Mouse (Mus musculus) brain, adult 2 months (tissue): ENCODE data around the gene Tnc.
A peak's percentile ranks its signal among the peaks of the same experiment; 100 is the strongest.

Experiments used
- DNase-seq: peaks from one replicate; pipeline ENCODE4 v3.0.0; 2011; ENCODE audit warnings: low read depth, low spot score

Gene Tnc

DNA sequence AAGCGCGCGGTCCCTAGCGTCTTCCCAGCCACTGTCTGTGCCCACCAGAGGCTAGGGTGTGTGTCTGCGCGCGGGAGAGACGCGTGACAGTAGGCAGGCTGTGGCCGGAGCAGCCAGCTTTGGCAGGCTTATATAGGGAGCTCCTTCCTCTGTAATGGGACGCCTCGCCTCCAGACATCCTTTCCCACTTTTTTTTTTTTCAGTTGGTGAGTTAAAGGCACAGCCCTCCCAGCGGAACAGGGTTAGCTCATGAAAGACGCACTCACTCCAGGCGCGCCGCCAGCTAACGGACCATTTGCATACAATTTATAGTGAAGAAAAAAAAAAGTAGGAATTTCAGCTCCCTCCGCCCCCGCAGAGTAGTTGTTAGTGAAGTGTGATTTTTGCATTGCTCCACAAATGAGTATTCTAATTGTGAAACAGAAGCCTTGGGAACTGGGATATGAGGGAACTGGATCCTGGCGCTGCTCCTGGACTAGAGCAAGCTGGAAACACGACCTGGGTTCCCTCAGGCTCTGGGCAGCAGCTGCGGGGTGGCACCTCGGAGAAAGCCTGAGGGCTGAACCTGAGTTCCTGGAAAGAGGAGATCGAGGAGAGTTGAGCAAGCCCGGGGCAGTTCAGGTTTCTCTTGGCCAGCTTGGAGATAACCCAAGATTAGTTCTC lies at the start of gene Tnc:
Tnc (minus strand) TSS at position 185 of the 663 bp plus-strand sequence.
- peak; percentile 87 for DNase-seq

DNA sequence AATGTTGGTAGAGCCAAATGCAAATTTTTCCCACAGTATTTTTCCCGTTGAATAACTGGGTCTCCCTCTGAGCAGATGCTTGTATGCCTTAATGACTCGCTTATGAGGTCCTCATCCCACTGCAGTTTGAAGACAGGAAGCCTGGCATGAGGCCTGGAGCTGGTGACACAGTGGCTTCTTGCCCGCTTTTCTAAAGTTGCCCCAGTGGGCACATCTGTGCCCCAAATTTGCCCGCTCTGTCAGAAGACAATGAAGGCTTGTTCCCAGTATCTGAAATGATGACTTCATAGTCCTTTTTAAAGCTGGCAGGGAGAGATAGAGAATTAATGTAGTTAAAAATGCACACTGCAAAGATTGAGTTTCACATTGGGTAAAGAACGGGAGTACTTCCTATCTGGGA lies 47.4 kb upstream of the Tnc start:
- DNase-seq = peak; percentile 76

DNA sequence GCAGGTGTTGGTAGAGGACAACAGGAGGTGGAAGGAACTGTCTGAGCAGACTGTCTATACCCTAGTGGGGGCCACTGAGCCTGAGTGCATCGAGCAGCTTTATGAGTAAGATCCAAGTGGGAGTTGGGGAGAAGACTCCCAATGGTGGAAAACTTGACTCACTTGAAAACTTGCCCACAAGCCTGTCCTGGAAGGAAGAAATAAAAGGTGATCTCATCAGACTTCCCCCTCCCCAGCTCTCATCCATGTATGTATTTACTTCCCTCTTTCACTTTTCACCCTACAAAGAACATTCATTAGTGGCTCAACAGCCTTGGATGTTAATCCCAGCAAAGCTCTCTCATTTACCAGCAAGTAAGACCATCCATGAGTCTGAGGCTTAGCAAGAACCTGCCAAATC lies 46.0 kb upstream of the Tnc start:
- DNase-seq = no peak

DNA sequence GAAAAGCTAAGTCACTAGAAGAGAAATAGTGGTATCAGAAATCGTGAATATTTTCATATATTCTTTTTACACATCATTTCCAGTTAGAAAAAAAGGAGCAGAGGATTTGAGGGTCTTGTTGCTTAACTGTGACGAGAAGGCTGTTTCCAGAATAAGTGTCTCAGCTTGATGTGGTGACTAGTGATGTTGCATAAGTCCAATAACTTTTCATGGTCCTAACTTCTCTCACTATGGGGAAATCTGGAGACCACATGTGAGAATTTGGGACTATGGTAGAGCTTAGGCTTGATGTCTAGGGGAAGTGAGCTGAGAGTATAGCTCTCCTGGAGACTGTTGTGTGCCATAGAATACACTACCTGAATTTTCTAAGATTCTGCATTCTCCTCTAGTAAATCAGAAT lies 42.6 kb upstream of the Tnc start:
- no peak for DNase-seq

DNA sequence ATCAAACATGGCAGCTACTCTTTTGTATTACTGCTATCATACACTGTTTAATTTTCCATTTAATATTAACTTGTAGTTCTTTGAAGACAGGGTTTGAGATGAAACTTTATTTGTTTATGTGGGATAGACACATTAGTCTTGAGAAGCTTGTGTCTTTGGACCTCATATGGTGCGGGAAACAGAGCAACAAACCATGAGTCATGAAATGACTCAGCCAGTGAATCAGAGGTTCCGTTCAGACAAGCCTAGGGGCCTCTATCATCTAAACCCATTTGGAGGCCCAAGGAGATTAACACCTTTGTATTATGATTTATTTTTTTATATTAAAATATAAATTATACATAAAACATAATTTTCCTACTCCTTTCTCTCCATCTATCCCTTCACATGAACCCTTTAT lies 40.9 kb upstream of the Tnc start:
- peak; percentile 48 for DNase-seq

DNA sequence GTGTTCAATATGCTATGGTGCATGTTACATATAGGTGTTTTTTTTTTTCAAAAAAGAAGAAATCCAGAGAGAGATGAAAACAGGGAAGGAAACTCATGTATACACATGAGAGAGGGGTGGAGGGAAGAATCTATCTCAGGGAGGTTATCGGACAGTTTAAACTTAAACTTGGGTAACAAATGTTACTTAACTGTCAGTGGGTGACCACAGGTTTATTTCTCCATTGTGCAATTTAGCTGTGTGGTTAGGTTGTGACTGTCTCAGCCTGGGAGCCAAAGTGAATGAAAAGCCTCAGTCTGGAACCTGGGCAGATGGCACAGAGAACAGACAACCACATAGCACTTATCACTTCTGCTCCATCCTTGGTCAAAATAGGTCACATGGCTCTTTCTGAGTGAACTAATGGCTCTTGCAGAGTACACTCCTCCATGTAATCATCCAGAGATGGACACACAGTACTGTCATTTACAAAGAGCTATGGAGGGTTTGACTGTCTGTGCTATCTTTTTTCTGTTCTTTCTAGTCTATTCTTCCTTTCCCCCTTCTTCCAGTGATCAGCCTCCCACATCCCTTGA lies 39.3 kb upstream of the Tnc start:
- DNase-seq = no peak

DNA sequence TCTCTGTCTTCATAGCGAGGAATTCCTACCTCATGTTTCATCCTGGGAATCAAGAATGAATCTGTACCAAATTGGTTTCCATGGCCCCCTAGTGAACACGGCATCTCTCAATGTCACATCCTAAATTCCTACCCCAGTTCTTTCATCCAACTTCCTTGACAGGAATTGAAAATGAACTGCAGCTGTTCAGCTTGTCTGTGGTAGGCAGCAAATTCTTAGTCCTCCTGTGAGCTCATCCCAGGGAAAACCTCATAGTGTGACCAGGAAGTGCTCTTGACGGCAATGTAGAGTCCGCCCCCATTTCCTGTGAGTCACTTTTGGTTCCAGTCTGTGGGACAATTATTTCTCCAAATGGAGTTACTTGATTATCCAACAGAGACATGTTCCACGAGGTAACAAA lies 37.0 kb upstream of the Tnc start:
- no peak for DNase-seq

DNA sequence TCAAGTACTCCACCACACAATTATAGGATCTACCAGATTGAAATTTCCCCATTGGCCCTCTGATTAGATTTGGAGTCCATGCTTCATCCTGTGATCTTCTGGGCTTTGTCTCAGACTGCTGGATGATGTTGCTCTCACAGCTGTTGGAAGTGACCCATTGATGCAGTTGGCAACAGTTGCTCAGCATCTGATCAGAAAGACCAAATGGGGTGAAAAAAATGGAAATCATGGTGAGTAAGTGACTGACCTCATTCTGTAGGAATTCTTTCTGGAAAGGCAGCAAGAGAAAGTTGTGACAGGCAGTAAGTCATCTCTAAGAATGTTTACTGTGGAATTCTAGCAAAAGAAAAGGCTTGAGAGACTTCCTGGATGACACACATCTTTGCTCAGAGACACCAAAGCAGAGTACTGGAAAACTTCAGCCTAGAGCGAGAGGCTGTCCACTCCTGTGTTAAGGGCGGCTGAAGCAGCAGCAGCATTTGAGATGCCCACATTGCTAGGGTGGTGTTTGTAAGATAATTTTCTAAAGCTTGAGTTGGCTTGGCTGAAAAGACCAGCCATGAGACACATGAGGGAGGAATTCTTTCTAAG lies 31.3 kb upstream of the Tnc start:
- DNase-seq = no peak

DNA sequence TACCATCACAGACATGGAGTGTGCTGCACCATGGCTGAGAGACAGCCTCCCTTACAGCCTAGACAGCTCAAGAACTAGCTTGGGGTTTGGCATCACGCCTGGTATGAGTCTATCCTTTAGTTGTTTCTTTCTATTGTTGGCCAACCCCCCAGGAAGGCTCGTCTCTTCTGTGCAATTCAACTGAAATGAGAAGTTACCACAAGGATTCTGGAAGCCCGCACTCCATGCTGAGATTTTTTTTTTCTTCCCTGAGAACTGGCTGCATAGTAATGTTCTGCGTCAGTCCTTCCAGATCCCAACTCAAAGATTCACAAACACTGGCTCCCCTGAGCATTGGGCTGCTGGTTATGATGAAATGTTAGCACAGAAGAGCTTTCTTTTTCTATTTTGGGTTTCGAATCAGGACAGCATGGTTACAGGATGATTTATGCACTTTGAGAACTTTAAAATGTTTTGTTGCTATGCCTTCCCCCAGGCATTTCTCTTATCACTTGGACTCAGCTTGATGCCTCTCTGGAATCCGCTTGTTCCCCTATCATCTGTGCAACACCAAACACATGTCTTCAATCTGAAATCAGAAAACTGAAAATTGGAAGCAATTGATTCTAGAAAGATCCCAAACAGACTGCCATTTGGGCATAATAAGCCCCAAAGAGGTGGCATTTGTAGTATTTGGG lies 29.7 kb upstream of the Tnc start:
- DNase-seq = peak; percentile 20

DNA sequence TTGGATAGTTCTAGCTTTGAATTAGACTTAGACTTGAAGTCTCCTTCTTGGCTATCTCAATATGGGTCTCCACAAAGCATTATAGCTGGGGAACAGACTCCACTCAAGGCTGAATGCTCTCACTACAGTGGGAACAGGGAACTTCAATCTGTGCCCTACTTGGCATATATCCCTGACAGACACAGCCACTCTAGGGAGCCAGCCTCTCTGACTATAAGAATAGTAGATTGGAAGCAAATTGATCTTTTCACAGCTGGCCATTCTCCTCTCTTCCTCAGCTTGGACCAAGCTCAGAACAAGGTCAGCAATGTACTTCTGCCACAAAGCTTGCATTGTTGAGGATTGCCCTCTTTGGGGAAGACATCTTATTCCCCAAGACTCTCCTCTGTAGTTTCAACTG lies 27.9 kb upstream of the Tnc start:
- no peak for DNase-seq

DNA sequence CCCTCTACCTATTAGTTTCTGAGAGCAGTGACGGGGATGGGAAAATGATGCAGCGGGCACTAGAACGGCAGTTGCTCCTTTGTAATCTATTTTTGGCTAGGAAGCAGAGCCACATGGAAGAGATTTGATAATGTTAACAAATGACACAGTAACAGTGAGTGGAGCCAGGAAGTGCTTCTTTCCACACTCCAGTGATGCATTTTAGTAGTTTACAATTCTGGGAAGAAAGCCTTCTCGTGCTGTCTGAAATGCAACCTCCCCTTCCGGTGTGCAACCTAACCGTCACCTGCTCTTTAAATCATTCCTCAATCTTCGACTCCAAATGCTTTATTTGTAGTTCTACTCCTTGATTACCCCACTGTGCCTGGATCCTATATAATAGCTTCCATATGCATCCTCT lies 20.6 kb upstream of the Tnc start:
- DNase-seq = no peak

DNA sequence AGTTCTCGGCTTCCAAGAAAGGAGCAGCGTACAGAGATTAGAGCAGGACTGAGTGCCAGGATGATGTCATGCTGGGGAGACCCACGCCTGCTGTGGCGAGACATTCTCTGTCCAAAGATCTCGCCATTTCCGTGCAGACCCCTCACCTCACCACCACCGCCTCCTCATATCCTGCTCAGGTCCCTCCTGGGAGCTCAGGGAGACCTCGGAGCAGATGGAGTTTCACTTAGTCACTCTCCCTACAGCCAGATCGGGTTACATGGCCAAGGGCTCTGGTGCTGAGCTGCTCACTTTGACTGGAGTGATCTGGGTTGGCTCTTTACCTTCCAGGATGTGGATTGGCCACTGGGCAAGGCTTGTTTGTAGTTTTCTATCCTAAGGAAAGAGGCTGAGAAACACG lies 18.5 kb upstream of the Tnc start:
- DNase-seq = no peak

DNA sequence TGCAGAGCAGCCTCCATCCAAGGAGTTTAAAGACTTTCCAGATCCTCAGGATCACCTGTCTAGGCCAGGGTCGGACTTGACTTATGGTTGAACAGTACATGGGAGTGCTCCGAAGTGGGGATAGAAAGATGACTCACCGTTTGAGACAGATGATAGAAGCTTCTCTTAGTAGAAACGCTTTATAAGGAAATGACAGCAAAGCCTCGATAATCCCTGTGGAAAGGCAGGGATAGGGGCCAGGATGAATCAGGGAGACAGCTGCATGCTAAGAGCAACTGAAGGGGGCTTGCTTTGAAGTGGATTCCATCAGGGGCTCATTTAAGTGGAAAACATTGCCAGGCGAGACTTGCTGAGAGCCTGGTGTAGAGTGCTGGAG lies 12.0 kb upstream of the Tnc start:
- DNase-seq = no peak

DNA sequence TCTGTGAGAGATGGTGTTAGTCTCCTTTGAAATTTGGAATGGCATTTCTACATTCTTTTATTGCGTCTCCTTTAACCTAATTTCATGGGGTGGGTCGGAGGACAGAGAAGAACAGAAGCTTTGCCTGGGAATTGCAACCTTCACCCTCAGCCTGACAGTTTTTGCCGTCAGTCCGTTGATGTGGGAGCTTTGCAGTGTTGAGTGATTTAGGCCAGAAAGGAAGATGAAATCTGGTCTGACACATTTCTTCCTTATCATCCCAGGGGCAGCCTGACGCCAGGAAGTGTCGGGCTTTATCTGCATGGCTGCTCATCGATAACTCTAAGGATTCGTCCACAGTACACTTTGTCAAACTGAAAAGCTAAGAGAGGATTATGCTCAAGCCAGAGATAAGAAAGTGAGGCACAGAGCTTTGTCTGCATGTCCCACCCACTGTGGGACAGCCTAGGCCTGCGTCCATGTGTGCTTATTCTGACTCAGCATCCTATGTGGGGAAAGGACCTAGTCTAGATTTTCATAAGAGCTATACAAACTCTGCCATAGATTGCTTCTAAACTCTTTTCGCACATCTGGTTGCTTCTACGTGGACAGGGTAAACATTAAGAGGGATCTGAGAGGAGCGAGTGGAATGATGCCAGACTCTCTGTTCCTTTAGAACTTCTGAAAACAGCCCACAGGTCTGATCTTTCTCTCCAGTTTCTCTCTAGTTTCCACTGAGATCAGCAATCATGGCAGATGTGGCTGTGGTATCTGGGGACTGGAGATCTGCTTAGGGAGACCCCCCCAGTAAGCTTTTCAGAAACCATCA lies 11.4 kb upstream of the Tnc start:
- no peak for DNase-seq

DNA sequence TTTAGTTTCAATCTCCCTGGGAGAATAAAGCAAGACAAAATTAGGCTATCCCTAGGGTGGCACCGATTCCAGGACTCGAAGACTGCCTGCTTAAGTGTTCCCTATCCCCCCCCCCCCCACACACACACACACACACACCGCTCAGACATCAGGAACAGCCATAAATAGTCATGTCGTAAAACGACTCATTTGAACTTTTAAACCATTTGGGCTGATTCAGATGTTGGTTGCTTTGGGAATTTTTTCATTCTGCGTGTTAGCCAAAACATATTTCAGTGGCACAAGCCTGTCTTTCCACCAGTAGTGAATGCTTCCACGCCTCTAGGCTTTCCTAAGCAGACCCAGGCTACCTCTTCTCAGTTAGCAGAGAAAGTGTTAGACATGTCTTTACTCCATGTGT lies 1.4 kb upstream of the Tnc start:
- DNase-seq = no peak

DNA sequence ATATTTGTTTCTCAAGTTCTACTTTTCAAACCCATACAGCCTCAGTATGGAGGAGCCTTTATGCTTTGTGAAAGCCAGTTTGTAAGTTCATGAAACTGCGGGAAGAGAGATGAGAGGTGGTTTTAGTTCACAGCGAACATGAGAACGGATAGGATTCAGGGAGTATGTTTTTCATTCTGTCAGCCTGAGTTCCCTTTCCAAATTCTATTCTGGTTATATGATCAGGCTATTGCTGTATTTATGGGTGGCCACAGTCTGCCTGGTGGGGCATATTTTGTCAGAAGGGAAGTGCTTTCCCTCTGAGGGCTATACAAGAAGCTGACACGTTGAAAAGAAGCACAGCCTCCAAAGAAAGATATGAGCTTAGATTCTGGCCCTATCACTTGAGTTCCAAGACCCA lies 2.9 kb downstream of the Tnc start:
- DNase-seq = no peak

DNA sequence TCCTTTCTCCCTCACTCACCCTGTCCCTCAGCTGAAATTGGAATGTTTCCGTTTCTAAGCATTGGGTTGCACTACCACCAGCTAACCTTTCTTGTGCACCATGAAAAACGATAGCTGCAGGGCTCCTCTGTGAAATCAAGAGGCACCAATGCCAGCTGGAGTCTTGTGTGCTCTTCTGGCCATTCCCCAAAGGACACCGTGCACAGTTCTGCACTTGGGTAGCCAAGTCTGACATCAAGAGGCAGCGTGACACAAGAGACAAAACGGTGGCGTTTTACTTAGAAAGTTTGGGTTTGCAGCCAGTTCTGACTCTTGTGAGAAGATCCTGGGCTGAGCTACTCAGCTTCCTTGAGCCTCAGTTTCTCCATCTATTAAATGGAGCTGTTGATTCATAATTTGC lies 3.4 kb downstream of the Tnc start:
- no peak for DNase-seq

DNA sequence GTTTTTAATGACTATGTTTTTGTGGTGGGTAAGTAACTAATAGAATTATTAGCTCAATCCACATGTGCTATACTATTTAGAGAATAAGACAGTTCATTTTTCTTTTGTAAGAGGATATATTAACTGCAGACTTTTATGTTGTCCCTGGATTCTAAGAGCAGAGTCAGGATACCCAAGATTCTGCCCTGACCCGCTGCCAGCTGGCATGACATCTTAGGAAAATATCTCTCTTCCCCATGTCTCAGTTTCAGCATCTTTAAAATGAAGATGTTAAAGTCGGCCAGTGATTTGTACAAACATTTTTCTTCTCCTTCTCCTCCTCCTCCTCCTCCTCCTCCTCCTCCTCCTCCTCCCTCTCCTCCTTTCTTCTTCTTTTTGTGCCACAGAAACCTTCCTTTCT lies 7.7 kb downstream of the Tnc start:
- DNase-seq = no peak

DNA sequence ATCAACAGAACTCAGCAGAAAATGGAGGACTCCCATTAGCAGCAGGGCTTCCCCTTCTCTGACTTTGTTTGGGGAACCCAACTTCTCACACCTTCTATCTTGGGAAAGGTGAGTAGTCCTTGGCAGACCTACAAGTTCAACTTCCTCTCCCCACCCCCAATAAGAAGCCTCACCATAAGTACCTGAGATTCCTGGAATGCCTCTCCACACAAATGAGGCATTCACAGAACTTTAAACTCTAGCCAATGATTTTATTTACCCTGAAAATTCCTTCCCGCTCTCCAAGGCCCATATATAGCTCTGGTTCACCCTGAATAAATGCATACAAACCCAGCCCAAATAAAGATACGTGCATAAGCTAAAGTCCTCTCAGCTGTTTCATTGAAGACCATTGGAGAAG lies 9.3 kb downstream of the Tnc start:
- no peak for DNase-seq

DNA sequence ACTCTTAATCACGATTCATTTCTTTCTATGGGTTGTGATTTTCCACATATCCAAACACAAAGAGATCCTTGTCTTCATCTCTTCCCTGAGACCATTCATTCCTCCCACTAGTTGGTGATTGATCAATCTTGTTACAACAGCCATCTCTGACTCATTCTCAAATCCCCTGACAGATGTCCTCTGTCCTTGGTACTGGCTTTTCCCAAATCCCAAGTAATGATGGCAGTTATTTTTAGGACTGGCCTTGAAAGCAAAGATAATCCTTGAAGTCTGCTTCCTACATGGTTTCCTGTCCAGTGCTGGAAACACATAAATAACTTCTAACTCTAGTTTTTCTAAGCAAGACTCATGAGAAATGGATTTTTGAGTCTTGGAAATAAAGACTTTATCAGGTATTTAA lies 12.1 kb downstream of the Tnc start:
- DNase-seq = no peak

DNA sequence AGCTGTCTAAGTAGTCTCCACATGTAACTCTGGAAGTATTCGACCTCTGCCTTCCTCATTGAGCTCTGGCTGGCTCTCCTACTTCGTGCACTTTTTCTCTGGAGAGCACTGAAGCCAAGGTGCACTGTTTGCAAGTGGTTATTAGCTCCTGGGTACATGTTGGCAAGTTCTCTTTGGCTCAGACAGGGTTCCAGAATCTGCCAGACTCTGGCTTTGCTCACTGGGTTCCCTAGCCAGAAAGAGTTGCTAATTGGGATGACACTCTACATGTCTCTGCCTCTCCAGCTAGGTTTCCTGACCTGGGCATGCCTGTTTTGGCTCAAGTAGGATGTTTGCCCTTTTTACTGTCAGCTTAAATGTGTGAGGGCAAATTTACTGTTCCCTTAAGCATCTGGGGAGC lies 13.6 kb downstream of the Tnc start:
- DNase-seq = peak; percentile 30

DNA sequence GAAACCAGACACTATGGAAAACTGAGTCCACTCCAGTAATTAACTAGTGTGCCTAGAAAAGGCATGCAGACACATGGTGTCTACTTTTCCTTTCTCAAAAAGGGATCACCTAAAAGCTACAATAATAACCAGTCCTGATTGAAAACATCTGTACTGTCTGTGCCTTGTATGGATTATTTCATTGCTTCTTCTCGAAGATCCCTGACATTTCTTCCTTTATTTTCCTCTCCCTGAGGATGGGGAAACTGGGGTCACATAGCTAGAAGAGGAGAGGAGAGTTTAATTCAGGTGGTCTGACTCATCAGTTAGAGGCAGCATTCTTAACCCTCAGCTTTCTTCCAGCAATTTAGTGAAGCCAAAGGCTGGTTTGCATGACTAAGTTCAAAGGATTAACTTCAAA lies 17.3 kb downstream of the Tnc start:
- DNase-seq = no peak
